Mouse (Mus musculus) ES-E14 (cell line): ENCODE results near the gene Cbx4. TPM values are rescaled to one million over a fixed set of nuclear protein-coding genes. Genes with fewer than 3 reads are reported as not detected.
A peak's percentile ranks its signal among the peaks of the same experiment; 100 is the strongest.

Source experiments
- DNase-seq: peaks from one replicate; pipeline ENCODE4 v3.0.0-alpha.2; 2013; ENCODE audit warnings: low read depth, low spot score
- H3K27ac ChIP-seq: 2 replicates; pipeline ENCODE4 v1.5.1; 2012; ENCODE audit warnings: low read depth, mild to moderate bottlenecking, low read length, moderate library complexity, mixed read lengths; ENCODE audit not compliant: poor library complexity, insufficient read depth, severe bottlenecking
- H3K36me3 ChIP-seq: 2 replicates; pipeline ENCODE4 v1.6.1; 2012; ENCODE audit warnings: mild to moderate bottlenecking, low read length, moderate library complexity, mixed read lengths; ENCODE audit not compliant: control insufficient read depth, poor library complexity, insufficient read depth, severe bottlenecking
- H3K4me1 ChIP-seq, 2 experiments: fragments of 150-350 bp in 1 of 2; sonication (generic) in 1 of 2; 2 replicates each; pipeline ENCODE4 v1.6.1; 2012; ENCODE audit warnings: low read length in 2 of 2, mild to moderate bottlenecking in 1 of 2, mixed read lengths in 1 of 2; ENCODE audit not compliant: control insufficient read depth in 2 of 2, insufficient read depth in 2 of 2, poor library complexity in 1 of 2
- H3K4me3 ChIP-seq, 2 experiments: fragments of 150-350 bp in 1 of 2; sonication (generic) in 1 of 2; 2 replicates each; pipeline ENCODE4 v1.5.1; 2012; ENCODE audit warnings: low read length in 2 of 2, low read depth in 1 of 2, mild to moderate bottlenecking in 1 of 2, mixed read lengths in 1 of 2; ENCODE audit not compliant: insufficient read depth in 1 of 2, poor library complexity in 1 of 2, severe bottlenecking in 1 of 2
- H3K9ac ChIP-seq: 2 replicates; pipeline ENCODE4 v1.6.1; 2012; ENCODE audit warnings: low read depth, mild to moderate bottlenecking, low read length, mixed read lengths; ENCODE audit not compliant: poor library complexity, insufficient read depth, severe bottlenecking
- H3K9me3 ChIP-seq: fragments of 150-350 bp; sonication (generic); 2 replicates; pipeline ENCODE4 v1.6.1; 2012; ENCODE audit warnings: low read depth, mild to moderate bottlenecking, low read length; ENCODE audit not compliant: control insufficient read depth, insufficient read depth
- CHD2 ChIP-seq: IDR thresholded peaks from 2 replicates; pipeline ENCODE4 v1.6.1; 2014; ENCODE audit warnings: mild to moderate bottlenecking, low read depth, low read length, inconsistent platforms
- HCFC1 ChIP-seq: IDR thresholded peaks from 2 replicates; pipeline ENCODE4 v1.6.1; 2012; ENCODE audit warnings: low read length, inconsistent platforms, borderline replicate concordance; ENCODE audit not compliant: insufficient read depth
- MAFK ChIP-seq: IDR thresholded peaks from 2 replicates; pipeline ENCODE4 v1.6.1; 2014; ENCODE audit warnings: mild to moderate bottlenecking, low read depth, low read length, inconsistent platforms; ENCODE audit not compliant: insufficient read depth
- ZC3H11A ChIP-seq: IDR thresholded peaks from 2 replicates; pipeline ENCODE4 v1.6.1; 2012; ENCODE audit warnings: low read depth, mild to moderate bottlenecking, inconsistent platforms, low read length, borderline replicate concordance
- ZNF384 ChIP-seq: IDR thresholded peaks from 2 replicates; pipeline ENCODE4 v1.6.1; 2012; ENCODE audit warnings: low read depth, low read length, inconsistent platforms
- in situ Hi-C, 2 experiments: fragments of 600-800 bp; cut with MboI; formaldehyde crosslinking; loops; one replicate each; pipeline ENCODE4 v1.15.1; 2025; ENCODE audit warnings: low sequenced_read_pairs in 2 of 2, inconsistent platforms in 1 of 2; ENCODE audit not compliant: unreplicated experiment in 2 of 2
- total RNA-seq: library from RNA; depleted of rRNA; stranded (reverse); fragments of 300-350 nt; gene quantifications from 2 replicates; pipeline ENCODE4 v1.2.3, GENCODE M21; 2012

The Cbx4 gene
- total RNA-seq, 1 experiment = 1.8 TPM

DNA sequence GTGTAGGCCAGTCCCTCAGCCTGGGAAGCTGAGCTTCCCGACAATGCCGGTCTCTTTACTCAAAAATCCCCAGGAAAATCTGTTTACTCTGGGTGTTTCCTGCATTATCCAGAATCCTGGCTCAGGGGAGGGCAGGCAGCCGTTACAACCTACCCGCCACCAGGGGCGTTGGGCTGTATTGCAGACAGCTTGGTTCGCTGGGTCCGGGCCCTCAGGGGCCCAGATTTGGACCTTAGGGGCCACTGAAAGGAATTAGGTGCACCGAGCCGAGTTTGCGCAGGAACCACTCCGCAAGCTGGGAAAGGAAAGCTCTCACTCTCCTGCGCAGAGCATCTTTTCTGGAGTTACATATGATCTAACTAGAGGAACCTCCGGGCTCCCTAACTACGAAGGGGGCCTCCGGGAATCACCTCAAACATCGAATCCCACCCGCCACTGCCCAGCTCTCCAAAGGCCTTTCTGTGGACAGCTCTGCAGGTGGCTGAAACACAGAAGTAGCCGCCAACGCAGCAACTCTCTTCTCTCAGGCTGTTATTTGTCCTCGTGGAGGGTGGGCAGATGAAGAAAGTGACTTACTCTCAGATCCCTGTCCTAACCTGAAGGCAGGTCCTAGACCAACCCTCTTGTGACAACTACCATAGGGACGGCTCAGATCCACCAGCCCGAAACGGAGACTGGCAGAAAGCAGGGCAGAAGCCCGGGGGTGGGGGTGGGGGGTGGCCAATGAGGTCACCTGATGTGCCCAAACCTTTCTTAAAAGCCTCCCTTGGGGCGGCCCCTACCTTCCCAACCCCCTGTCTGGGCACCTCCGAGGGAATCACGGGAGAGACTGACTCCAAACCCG, 2.6 kb upstream of the Cbx4 start:
- H3K4me1 ChIP-seq = peaks cover 0 to 15% of the 10 kb centered on the region in 2 experiments; a peak in 1 of 4 replicates
- in situ Hi-C loops = loop anchor here in 1 of 2 experiments (5.0 to 25.0 kb wide), 3 partner anchors 36 to 1149 kb away; partner anchors contain the start of gene Bahcc1
- no peak overlapping the region for H3K27ac ChIP-seq
- no peaks in the 10 kb centered on the region for H3K9me3 ChIP-seq
- no peak overlapping the region for H3K4me3 ChIP-seq
- no peaks in the 10 kb centered on the region for H3K36me3 ChIP-seq
- DNase-seq = no peak
- TF ChIP-seq ZNF384 = no peak
- no peak for TF ChIP-seq MAFK
- no peak for TF ChIP-seq ZC3H11A
- no peak for TF ChIP-seq HCFC1
- H3K9ac ChIP-seq = no peak overlapping the region

DNA sequence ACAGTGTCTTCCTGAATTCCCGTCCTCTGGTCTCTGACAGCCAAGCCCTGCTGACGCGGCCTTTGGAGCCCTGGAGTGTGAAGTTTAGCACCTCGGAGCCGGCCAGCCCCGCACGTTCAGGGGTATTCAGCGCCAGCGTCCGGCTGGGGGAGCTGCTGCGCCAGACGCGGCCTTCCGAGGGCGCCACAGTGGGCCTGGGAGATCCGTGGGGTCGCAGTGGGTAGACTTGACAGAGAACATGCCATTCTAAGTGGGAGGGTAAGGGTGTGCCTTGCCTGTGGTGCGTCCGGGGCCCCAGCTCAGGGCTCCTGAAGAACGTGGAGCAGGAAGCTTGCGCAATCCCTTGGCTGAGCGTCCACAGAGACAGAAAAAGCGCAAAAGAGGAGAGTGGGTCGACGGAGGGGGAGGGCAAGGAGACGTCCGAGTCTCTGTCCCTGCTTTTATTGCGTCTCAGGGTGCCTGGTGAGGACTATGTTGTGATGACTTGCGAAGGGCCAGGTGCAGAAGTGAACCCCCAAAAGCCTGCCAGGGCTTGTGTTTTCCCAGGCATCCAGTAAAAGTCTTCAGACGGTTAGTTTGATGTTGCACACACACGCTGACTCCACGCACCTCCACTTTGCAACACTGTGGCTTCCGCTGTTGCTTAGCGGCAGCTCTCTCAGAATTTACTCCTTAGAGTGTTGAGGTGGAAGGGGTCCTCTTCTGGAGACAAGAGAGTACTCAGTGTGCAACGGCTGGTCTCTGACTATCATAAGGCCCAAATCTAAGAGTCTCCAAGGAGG, 1.5 kb upstream of the Cbx4 start:
- TF ChIP-seq ZC3H11A (no peak), CHD2 (no peak)
- in situ Hi-C loops = loop anchor here in 1 of 2 experiments (5.0 to 25.0 kb wide), 3 partner anchors 35 to 1150 kb away; partner anchors contain the start of gene Bahcc1
- Histone ChIP-seq H3K27ac (no peak overlapping the region), H3K9me3 (no peaks in the 10 kb centered on the region), H3K4me3 (no peak overlapping the region), H3K9ac (no peak overlapping the region), H3K36me3 (no peaks in the 10 kb centered on the region), H3K4me1 (peaks cover 0 to 20% of the 10 kb centered on the region in 2 experiments; a peak in 2 of 4 replicates)
- DNase-seq = no peak

DNA sequence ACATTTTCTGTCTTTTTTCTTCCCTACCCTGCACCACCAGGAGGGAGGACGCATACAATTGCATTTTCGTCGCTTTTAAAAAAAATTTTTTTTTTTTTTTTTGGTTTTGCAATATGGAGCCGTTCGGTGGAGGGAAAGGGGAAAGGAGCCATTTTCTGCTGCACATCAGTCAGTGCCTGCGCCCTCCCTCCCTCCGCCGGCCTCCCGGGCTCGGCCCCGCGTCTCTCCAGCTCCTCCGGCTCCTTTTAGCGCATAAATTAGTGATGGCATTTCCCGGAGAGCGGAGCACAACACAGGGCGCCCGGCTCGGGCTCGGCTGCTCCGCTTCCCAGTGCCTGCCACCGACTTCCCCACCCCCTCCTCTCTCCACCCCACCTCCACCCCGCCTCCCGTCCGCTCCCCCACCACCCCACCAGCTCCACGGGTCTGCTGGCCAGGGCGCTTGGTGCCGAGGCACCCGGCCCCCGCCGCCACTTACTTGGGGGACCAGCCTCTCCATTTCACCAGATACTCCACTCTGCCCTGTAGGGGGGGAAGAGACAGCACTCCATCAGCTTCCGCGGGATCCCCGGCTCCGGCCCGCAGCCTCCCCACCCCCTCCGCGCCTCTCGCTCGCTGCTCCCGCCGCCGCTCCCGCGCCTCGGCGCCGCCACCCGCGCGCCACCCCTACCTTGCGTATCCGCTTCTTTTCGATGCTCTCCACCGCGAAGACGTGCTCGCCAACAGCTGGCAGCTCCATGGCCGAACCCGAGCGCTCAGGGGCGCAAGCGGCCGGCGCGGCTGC, 550 bp downstream of the Cbx4 start:
- Histone ChIP-seq H3K9me3 (no peaks in the 10 kb centered on the region), H3K4me3 (peak overlapping the region; percentile 62 to 83; a peak in 3 of 4 replicates), H3K4me1 (peaks cover 0 to 32% of the 10 kb centered on the region in 2 experiments; a peak in 2 of 4 replicates), H3K9ac (peak overlapping the region; percentile 63), H3K36me3 (no peaks in the 10 kb centered on the region), H3K27ac (no peak overlapping the region)
- TF ChIP-seq ZNF384 (peak; percentile 77), HCFC1 (peak; percentile 46; the same call in 1 of the 2 replicates), CHD2 (no peak)
- in situ Hi-C loops = loop anchor here in 1 of 2 experiments (5.0 to 25.0 kb wide), 3 partner anchors 33 to 1152 kb away; partner anchors contain the start of gene Bahcc1
- no peak for DNase-seq

- Histone ChIP-seq H3K9ac (no peak overlapping the region), H3K27ac (no peak overlapping the region), H3K9me3 (no peaks in the 10 kb centered on the region), H3K4me1 (peaks cover 0 to 32% of the 10 kb centered on the region in 2 experiments; a peak in 2 of 4 replicates), H3K4me3 (peak overlapping the region; percentile 62 to 83; a peak in 2 of 4 replicates), H3K36me3 (no peaks in the 10 kb centered on the region)
- no peak for DNase-seq
- no peak for TF ChIP-seq HCFC1
- TF ChIP-seq CHD2 = no peak
- no peak for TF ChIP-seq ZNF384
- TF ChIP-seq MAFK = no peak
- no peak for TF ChIP-seq ZC3H11A
- in situ Hi-C loops = loop anchor here (5.0 to 25.0 kb wide), 4 partner anchors 32 to 1153 kb away; partner anchors contain the start of gene Bahcc1 (in 1 of the 2)
Measured at GRCm38 (mm10) chr11:119084446-119085278, 1.4 kb downstream of the Cbx4 start.
